Mouse (Mus musculus) embryonic fibroblast, embryonic 13.5 days (primary cell): ENCODE measurements around the gene Icam4.

Experiments used
- CTCF ChIP-seq: IDR thresholded peaks from 2 replicates; pipeline ENCODE4 v1.5.1; 2011; ENCODE audit warnings: mild to moderate bottlenecking, control low read depth, low read length, moderate library complexity, borderline replicate concordance; ENCODE audit not compliant: insufficient read depth
- POLR2A ChIP-seq: IDR thresholded peaks from 2 replicates; pipeline ENCODE4 v1.6.1; 2011; ENCODE audit warnings: low read depth, mild to moderate bottlenecking, control low read depth, low read length, moderate library complexity

GRCm38 (mm10) chr9:21012368-21012767 is 16.8 kb upstream of the Icam4 start:
- TF ChIP-seq CTCF (no peak), POLR2A (no peak)
